Mouse (Mus musculus): ENCODE results near the gene Ano4. TPM values are rescaled to one million over a fixed set of nuclear protein-coding genes. Genes with fewer than 3 reads are reported as not detected.

The Ano4 gene
- 1.1 and 1.2 TPM in 2 replicates for polyA plus RNA-seq (2016; fragmentation: Nextera tagmentation; extraction: Ambion mirVana)

- no peaks in the 10 kb centered on the region for H3K9me3 ChIP-seq (replicated peaks)
- DNase-seq (ENCODE audit: low spot score): peak; percentile 48
- peak within 1 kb of the TSS; percentile 19; the same call in 1 of the 2 replicates for H3K27ac ChIP-seq
- 1% methylated on average over 70 of the region's 70 CpGs for WGBS
- H3K36me3 ChIP-seq: no peaks in the 10 kb centered on the region
- H3K27me3 ChIP-seq (ENCODE audit: low read depth, poor library complexity, severe bottlenecking): peaks cover 56% of the 10 kb centered on the region
- H3K4me1 ChIP-seq: peaks cover 10% of the 10 kb centered on the region
- peak within 1 kb of the TSS; percentile 63 for H3K4me3 ChIP-seq
Observed at GRCm38 (mm10) chr10:89344491-89345195, at the start of gene Ano4. TSS of gene Ano4 (minus strand) at chr10:89344762.

GRCm38 (mm10) chr10:89392687-89393086 is 48.1 kb upstream of the Ano4 start:
- peaks cover 12% of the 10 kb centered on the region; the same call in 1 of the 2 replicates for H3K4me1 ChIP-seq
- H3K9me3 ChIP-seq (replicated peaks): no peaks in the 10 kb centered on the region
- no peak for DNase-seq (ENCODE audit: low spot score)
- no peak overlapping the region for H3K4me3 ChIP-seq
- no peak overlapping the region for H3K27ac ChIP-seq
- H3K36me3 ChIP-seq: no peaks in the 10 kb centered on the region
- WGBS: 46% methylated on average over 4 of the region's 4 CpGs
- H3K27me3 ChIP-seq (ENCODE audit: low read depth, poor library complexity, severe bottlenecking): no peaks in the 10 kb centered on the region

- H3K4me1 ChIP-seq: peaks cover 12% of the 10 kb centered on the region; the same call in 1 of the 2 replicates
- H3K27ac ChIP-seq: no peak overlapping the region
- no peak overlapping the region for H3K4me3 ChIP-seq
- DNase-seq (ENCODE audit: low spot score): no peak
- no peaks in the 10 kb centered on the region for H3K9me3 ChIP-seq (replicated peaks)
- H3K27me3 ChIP-seq (ENCODE audit: low read depth, poor library complexity, severe bottlenecking): no peaks in the 10 kb centered on the region
- no peaks in the 10 kb centered on the region for H3K36me3 ChIP-seq
- 79% methylated on average over 4 of the region's 4 CpGs for WGBS
Observed at GRCm38 (mm10) chr10:89391571-89392163, 47.1 kb upstream of the Ano4 start.

- Histone ChIP-seq H3K36me3 (no peaks in the 10 kb centered on the region), H3K27ac (no peak overlapping the region), H3K4me1 (no peaks in the 10 kb centered on the region), H3K9me3 (replicated peaks) (no peaks in the 10 kb centered on the region), H3K4me3 (no peak overlapping the region), H3K27me3 (ENCODE audit: low read depth, poor library complexity, severe bottlenecking) (no peaks in the 10 kb centered on the region)
- WGBS: 82% methylated on average over 3 of the region's 3 CpGs
- DNase-seq (ENCODE audit: low spot score): no peak
Observed at GRCm38 (mm10) chr10:89386461-89386860, 41.9 kb upstream of the Ano4 start.

GRCm38 (mm10) chr10:89383462-89383861 is 38.9 kb upstream of the Ano4 start:
- Histone ChIP-seq H3K27ac (no peak overlapping the region), H3K4me1 (no peaks in the 10 kb centered on the region), H3K36me3 (no peaks in the 10 kb centered on the region), H3K4me3 (no peak overlapping the region), H3K27me3 (ENCODE audit: low read depth, poor library complexity, severe bottlenecking) (no peaks in the 10 kb centered on the region), H3K9me3 (replicated peaks) (no peaks in the 10 kb centered on the region)
- WGBS: 10% methylated on average over 5 of the region's 5 CpGs
- peak; percentile 86 for DNase-seq (ENCODE audit: low spot score)

- Histone ChIP-seq H3K4me3 (no peak overlapping the region), H3K36me3 (no peaks in the 10 kb centered on the region), H3K9me3 (replicated peaks) (no peaks in the 10 kb centered on the region), H3K4me1 (no peaks in the 10 kb centered on the region), H3K27ac (no peak overlapping the region), H3K27me3 (ENCODE audit: low read depth, poor library complexity, severe bottlenecking) (no peaks in the 10 kb centered on the region)
- WGBS: 84% methylated on average over 4 of the region's 4 CpGs
- DNase-seq (ENCODE audit: low spot score): no peak
Observed at GRCm38 (mm10) chr10:89377750-89378149, 33.2 kb upstream of the Ano4 start.

- H3K4me3 ChIP-seq: no peak overlapping the region
- H3K9me3 ChIP-seq (replicated peaks): no peaks in the 10 kb centered on the region
- no peak for DNase-seq (ENCODE audit: low spot score)
- H3K27me3 ChIP-seq (ENCODE audit: low read depth, poor library complexity, severe bottlenecking): no peaks in the 10 kb centered on the region
- WGBS: 42% methylated on average over 1 of the region's 1 CpGs
- no peaks in the 10 kb centered on the region for H3K36me3 ChIP-seq
- H3K27ac ChIP-seq: no peak overlapping the region
- no peaks in the 10 kb centered on the region for H3K4me1 ChIP-seq
Observed at GRCm38 (mm10) chr10:89370051-89370450, 25.5 kb upstream of the Ano4 start.

- H3K36me3 ChIP-seq: no peaks in the 10 kb centered on the region
- 86% methylated on average over 3 of the region's 3 CpGs for WGBS
- no peaks in the 10 kb centered on the region for H3K27me3 ChIP-seq (ENCODE audit: low read depth, poor library complexity, severe bottlenecking)
- H3K27ac ChIP-seq: no peak overlapping the region
- no peak overlapping the region for H3K4me3 ChIP-seq
- H3K9me3 ChIP-seq (replicated peaks): no peaks in the 10 kb centered on the region
- no peaks in the 10 kb centered on the region for H3K4me1 ChIP-seq
- no peak for DNase-seq (ENCODE audit: low spot score)
Observed at GRCm38 (mm10) chr10:89358933-89359332, 14.4 kb upstream of the Ano4 start.

GRCm38 (mm10) chr10:89354639-89355038 is 10.1 kb upstream of the Ano4 start:
- DNase-seq (ENCODE audit: low spot score): no peak
- no peaks in the 10 kb centered on the region for H3K27me3 ChIP-seq (ENCODE audit: low read depth, poor library complexity, severe bottlenecking)
- no peak overlapping the region for H3K4me3 ChIP-seq
- no peaks in the 10 kb centered on the region for H3K36me3 ChIP-seq
- no peaks in the 10 kb centered on the region for H3K4me1 ChIP-seq
- 89% methylated on average over 2 of the region's 2 CpGs for whole genome bisulfite sequencing
- H3K9me3 ChIP-seq (replicated peaks): no peaks in the 10 kb centered on the region
- H3K27ac ChIP-seq: no peak overlapping the region

- DNase-seq (ENCODE audit: low spot score): no peak
- Histone ChIP-seq H3K9me3 (replicated peaks) (no peaks in the 10 kb centered on the region), H3K27ac (no peak overlapping the region), H3K27me3 (ENCODE audit: low read depth, poor library complexity, severe bottlenecking) (peaks cover 14% of the 10 kb centered on the region), H3K36me3 (no peaks in the 10 kb centered on the region), H3K4me1 (no peaks in the 10 kb centered on the region), H3K4me3 (no peak overlapping the region)
- WGBS: 91% methylated on average over 11 of the region's 11 CpGs
Observed at GRCm38 (mm10) chr10:89351416-89351815, 6.9 kb upstream of the Ano4 start.

- WGBS: 61% methylated on average over 6 of the region's 6 CpGs
- peaks cover 10% of the 10 kb centered on the region for H3K4me1 ChIP-seq
- H3K4me3 ChIP-seq: no peak overlapping the region
- H3K36me3 ChIP-seq: no peaks in the 10 kb centered on the region
- H3K9me3 ChIP-seq (replicated peaks): no peaks in the 10 kb centered on the region
- no peak for DNase-seq (ENCODE audit: low spot score)
- H3K27ac ChIP-seq: no peak overlapping the region
- peaks cover 56% of the 10 kb centered on the region for H3K27me3 ChIP-seq (ENCODE audit: low read depth, poor library complexity, severe bottlenecking)
Observed at GRCm38 (mm10) chr10:89345606-89346005, 1.0 kb upstream of the Ano4 start.

GRCm38 (mm10) chr10:89345196-89345533 is 603 bp upstream of the Ano4 start:
- no peak for DNase-seq (ENCODE audit: low spot score)
- no peaks in the 10 kb centered on the region for H3K9me3 ChIP-seq (replicated peaks)
- peak overlapping the region; percentile 63 for H3K4me3 ChIP-seq
- peaks cover 56% of the 10 kb centered on the region for H3K27me3 ChIP-seq (ENCODE audit: low read depth, poor library complexity, severe bottlenecking)
- peaks cover 10% of the 10 kb centered on the region for H3K4me1 ChIP-seq
- H3K27ac ChIP-seq: no peak overlapping the region; the same call in 1 of the 2 replicates
- H3K36me3 ChIP-seq: no peaks in the 10 kb centered on the region
- 50% methylated on average over 4 of the region's 4 CpGs for WGBS

- Histone ChIP-seq H3K4me1 (peaks cover 10% of the 10 kb centered on the region), H3K4me3 (peak overlapping the region; percentile 63), H3K27me3 (ENCODE audit: low read depth, poor library complexity, severe bottlenecking) (peaks cover 56% of the 10 kb centered on the region), H3K27ac (no peak overlapping the region), H3K36me3 (no peaks in the 10 kb centered on the region), H3K9me3 (replicated peaks) (no peaks in the 10 kb centered on the region)
- 13% methylated on average over 4 of the region's 4 CpGs for whole genome bisulfite sequencing
- no peak for DNase-seq (ENCODE audit: low spot score)
Observed at GRCm38 (mm10) chr10:89344132-89344490, 451 bp downstream of the Ano4 start.

Data from limb, embryonic 10.5 days (tissue).